Mouse (Mus musculus) E14TG2a.4 (cell line): Measurements from ENCODE around the gene Tiam2.
A peak's percentile ranks its signal among the peaks of the same experiment; 100 is the strongest.
"Not testable (repeated sequence)": the region's sequence is repeated elsewhere in the genome, so short reads cannot be mapped to it uniquely, and the experiment has no call there.

Experiments used
- H3K27me3 ChIP-seq: 2 replicates; pipeline ENCODE4 v1.6.1; 2014; ENCODE audit warnings: low read length, control low read depth; ENCODE audit not compliant: insufficient read depth
- H3K36me3 ChIP-seq: 2 replicates; pipeline ENCODE4 v1.6.1; 2014; ENCODE audit warnings: low read length, control low read depth; ENCODE audit not compliant: insufficient read depth
- H3K4me1 ChIP-seq: replicated peaks from 2 replicates; pipeline ENCODE4 v1.6.1; 2014; ENCODE audit warnings: low read depth, low read length, control low read depth
- H3K4me3 ChIP-seq: replicated peaks from 2 replicates; pipeline ENCODE4 v1.5.1; 2014; ENCODE audit warnings: mild to moderate bottlenecking, low read length
- H3K9me3 ChIP-seq: 2 replicates; pipeline ENCODE4 v1.6.1; 2014; ENCODE audit warnings: low read length, control low read depth
- CTCF ChIP-seq: conservative IDR thresholded peaks from 2 replicates; pipeline ENCODE4 v1.5.1; 2014; ENCODE audit warnings: low read length
- NANOG ChIP-seq: IDR thresholded peaks from 2 replicates; pipeline ENCODE4 v1.6.1; 2014; ENCODE audit warnings: borderline replicate concordance, low read length, mixed read lengths
- POU5F1 ChIP-seq: IDR thresholded peaks from 2 replicates; pipeline ENCODE4 v1.6.1; 2014; ENCODE audit warnings: low read length, borderline replicate concordance

The Tiam2 gene

DNA sequence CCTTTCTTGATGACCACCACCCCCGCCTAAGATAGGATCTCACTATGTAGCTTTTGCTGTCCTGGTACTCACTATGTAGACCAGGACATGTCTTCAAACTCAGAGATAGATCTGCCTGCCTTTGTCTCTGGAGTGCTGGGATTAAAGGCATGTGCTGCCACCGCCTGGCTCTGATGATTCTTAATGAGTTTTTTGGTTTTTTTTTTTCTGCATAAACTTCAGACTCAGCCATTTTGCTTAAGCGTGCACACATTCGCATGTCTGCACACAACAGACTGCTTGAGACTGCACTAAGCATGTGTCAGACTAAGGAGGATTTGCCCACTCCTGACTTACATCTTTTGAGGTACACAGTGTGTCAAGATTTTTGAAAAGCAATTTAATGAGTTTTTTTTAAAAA is 24.0 kb downstream of the Tiam2 start:
- Histone ChIP-seq H3K27me3 (peaks cover 3% of the 10 kb centered on the region; the same call in 1 of the 2 replicates), H3K4me1 (peaks cover 19% of the 10 kb centered on the region), H3K9me3 (peaks cover 5% of the 10 kb centered on the region; the same call in 1 of the 2 replicates), H3K4me3 (peak overlapping the region; percentile 26; the same call in 1 of the 2 replicates), H3K36me3 (no peaks in the 10 kb centered on the region)
- TF ChIP-seq POU5F1: no peak
- TF ChIP-seq CTCF: no peak
- no peak for TF ChIP-seq NANOG

- Histone ChIP-seq H3K4me1 (peaks cover 19% of the 10 kb centered on the region), H3K9me3 (peaks cover 5% of the 10 kb centered on the region; the same call in 1 of the 2 replicates), H3K27me3 (peaks cover 3% of the 10 kb centered on the region; the same call in 1 of the 2 replicates), H3K4me3 (peak overlapping the region; percentile 43; the same call in 1 of the 2 replicates), H3K36me3 (no peaks in the 10 kb centered on the region)
- TF ChIP-seq NANOG (no peak), CTCF (no peak), POU5F1 (no peak)
These were observed 25.3 kb downstream of the Tiam2 start for GRCm38 (mm10) chr17:3351668-3352067.

GRCm38 (mm10) chr17:3353141-3353540 is 26.8 kb downstream of the Tiam2 start:
- H3K27me3 ChIP-seq, H3K36me3 ChIP-seq, H3K9me3 ChIP-seq: not testable (repeated sequence)
- H3K4me1 ChIP-seq: peaks cover 19% of the 10 kb centered on the region
- H3K4me3 ChIP-seq: peak overlapping the region; percentile 63

GRCm38 (mm10) chr17:3354856-3355255 is 28.5 kb downstream of the Tiam2 start:
- Histone ChIP-seq H3K36me3 (no peaks in the 10 kb centered on the region), H3K4me1 (peaks cover 18% of the 10 kb centered on the region), H3K9me3 (peaks cover 5% of the 10 kb centered on the region; the same call in 1 of the 2 replicates), H3K4me3 (no peak overlapping the region), H3K27me3 (no peaks in the 10 kb centered on the region; the same call in 1 of the 2 replicates)
- TF ChIP-seq POU5F1 (no peak), CTCF (no peak), NANOG (no peak)

DNA sequence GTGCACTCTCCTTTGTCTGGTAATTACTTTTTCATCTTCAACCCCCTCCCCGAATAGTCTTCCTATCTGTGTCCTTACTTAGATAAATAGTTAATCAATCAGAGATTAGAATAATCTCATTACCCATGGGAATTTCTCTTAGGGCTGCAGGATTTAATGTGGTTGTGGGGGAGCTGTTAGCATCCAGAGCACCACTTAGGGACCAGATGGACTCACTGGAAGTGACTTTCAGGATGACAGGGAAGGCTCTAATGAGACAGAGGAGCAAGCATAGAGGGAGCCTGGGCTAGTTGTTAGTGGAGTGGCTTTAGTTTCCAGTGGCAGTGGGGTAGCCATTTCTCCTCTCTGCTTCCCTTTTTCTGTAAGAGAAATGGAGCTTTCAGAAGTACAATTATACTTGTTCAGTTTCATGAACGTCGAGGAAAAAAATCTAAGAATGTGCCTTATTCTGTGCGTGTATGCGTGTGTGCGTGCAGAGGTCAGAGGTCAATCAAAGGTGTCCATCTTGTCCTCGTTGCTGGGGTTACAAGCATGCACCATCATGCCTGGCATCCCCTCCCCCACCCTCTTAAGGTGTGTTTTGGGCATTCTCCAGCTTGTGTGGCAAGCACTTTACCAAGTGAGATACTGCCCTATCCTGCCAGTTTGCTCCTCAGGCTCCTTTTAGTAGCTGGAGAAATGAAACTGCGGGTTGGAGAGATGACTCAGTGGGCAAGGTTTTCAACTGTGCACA is 30.4 kb downstream of the Tiam2 start:
- H3K4me3 ChIP-seq: no peak overlapping the region
- peaks cover 11% of the 10 kb centered on the region for H3K4me1 ChIP-seq
- H3K36me3 ChIP-seq: no peaks in the 10 kb centered on the region
- H3K9me3 ChIP-seq: peaks cover 5% of the 10 kb centered on the region; the same call in 1 of the 2 replicates
- no peaks in the 10 kb centered on the region for H3K27me3 ChIP-seq
- TF ChIP-seq CTCF: no peak
- TF ChIP-seq NANOG: no peak
- no peak for TF ChIP-seq POU5F1

- Histone ChIP-seq H3K27me3 (no peaks in the 10 kb centered on the region), H3K4me1 (peaks cover 9% of the 10 kb centered on the region), H3K36me3 (no peaks in the 10 kb centered on the region), H3K9me3 (0 out of 2 replicates have a peak, but pooled peaks cover 7% of the 10 kb centered on the region), H3K4me3 (no peak overlapping the region)
- TF ChIP-seq POU5F1: no peak
- no peak for TF ChIP-seq CTCF
- TF ChIP-seq NANOG: no peak
These were observed 33.9 kb downstream of the Tiam2 start for GRCm38 (mm10) chr17:3360236-3360635.

DNA sequence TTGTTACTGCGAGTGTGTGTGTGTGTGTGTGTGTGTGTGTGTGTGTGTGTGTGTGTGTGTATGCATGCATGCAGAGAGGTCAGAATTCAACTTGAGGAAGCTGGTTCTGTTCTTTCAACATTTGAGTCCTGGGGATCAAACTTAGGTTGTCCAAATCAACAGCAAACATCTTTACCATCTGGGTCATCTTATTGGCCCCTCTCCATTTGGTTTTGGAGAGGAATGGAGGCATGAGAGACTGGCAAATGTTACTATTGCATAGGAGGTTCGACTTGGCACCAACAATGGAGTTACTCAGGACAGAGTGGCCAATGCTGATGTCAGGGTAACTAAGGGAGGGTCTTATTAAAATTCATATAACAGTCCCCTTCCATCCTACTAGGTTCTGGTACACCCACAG is 35.4 kb downstream of the Tiam2 start:
- Histone ChIP-seq H3K27me3 (no peaks in the 10 kb centered on the region), H3K9me3 (0 out of 2 replicates have a peak, but pooled peaks cover 7% of the 10 kb centered on the region), H3K4me1 (peaks cover 9% of the 10 kb centered on the region), H3K36me3 (no peaks in the 10 kb centered on the region), H3K4me3 (no peak overlapping the region)
- TF ChIP-seq CTCF: no peak
- no peak for TF ChIP-seq NANOG
- TF ChIP-seq POU5F1: no peak

DNA sequence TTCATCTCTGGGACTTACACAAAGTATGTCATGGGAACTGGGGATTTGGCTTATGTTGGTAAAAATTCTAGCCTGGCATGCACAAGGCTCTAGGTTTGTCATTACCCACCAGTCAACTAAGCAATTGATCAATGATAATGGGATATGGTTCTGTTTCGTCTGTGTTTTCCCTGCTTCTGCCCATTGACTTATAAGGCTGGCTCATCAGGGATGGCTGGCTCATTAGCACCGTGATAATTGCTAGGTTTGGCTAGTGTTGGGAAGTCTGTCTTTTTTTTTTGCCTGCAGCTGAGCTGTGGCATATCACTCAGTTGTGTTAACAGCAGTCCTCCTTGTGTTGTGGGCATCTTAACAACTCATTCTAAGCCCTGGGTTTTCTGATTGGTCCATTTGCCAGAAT is 36.8 kb downstream of the Tiam2 start:
- H3K4me3 ChIP-seq: no peak overlapping the region
- no peaks in the 10 kb centered on the region for H3K36me3 ChIP-seq
- 0 out of 2 replicates have a peak, but pooled peaks cover 7% of the 10 kb centered on the region for H3K9me3 ChIP-seq
- TF ChIP-seq CTCF: no peak
- no peak for TF ChIP-seq NANOG
- no peaks in the 10 kb centered on the region for H3K27me3 ChIP-seq
- H3K4me1 ChIP-seq: peaks cover 9% of the 10 kb centered on the region

DNA sequence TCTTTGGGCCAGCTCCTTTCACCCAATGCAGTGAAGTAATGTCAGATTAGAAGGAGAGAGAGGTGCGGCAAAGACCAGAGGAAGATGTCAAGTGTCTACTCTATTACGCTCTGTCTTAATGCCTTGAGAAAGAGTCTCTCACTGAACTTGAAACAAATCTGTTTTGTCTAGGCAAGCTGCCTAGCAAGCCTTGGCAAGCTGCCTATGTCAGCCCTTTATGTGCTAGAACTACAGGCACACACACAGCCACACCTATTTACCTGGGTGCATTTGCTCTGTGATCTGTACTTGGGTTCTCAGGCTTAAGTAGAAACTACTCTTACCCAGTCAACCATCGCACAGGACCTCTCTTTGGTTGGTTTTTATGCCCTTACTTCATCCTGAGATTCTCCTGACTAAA is 40.4 kb downstream of the Tiam2 start:
- no peak for TF ChIP-seq CTCF
- no peak for TF ChIP-seq NANOG
- peaks cover 2% of the 10 kb centered on the region; the same call in 1 of the 2 replicates for H3K27me3 ChIP-seq
- H3K4me1 ChIP-seq: no peaks in the 10 kb centered on the region

More for the DNA sequence above, 40.4 kb downstream of the Tiam2 start:
- no peaks in the 10 kb centered on the region for H3K36me3 ChIP-seq
- no peak overlapping the region for H3K4me3 ChIP-seq
- H3K9me3 ChIP-seq: 0 out of 2 replicates have a peak, but pooled peaks cover 7% of the 10 kb centered on the region
